Mouse (Mus musculus) 416B (cell line): Measurements from ENCODE around the gene Hand1.

Experiments used
- DNase-seq: peaks from one replicate; pipeline ENCODE4 v3.0.0; 2011; ENCODE audit warnings: low read depth

Hand1 gene

GRCm38 (mm10) chr11:57832552-57833201, at the start of gene Hand1:
Hand1 (minus strand) TSS chr11:57832818.
- no peak for DNase-seq

DNA sequence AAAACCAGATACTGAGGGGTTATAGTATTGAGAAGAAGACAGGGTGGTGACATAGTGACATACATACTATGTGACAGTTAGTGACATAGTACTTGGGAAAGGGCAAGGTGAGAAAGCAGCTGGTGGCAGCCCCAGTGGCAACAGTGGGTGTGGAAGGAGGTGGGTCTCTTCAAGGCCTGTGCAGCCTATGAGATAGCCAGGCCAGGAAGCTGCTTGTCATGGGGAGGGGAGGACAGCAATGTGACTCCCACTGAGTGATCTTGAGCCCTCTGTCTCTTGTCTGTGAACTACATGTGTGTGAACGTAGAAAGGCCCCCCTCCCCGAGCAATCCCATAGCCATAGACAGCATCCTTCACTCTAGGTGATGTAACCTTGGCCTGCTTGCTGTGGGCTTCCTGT, 43.5 kb upstream of the Hand1 start:
- DNase-seq, result no peak

- no peak for DNase-seq
Measured at GRCm38 (mm10) chr11:57873014-57873413, 40.4 kb upstream of the Hand1 start.

GRCm38 (mm10) chr11:57868753-57869460, 36.3 kb upstream of the Hand1 start:
- no peak for DNase-seq

DNA sequence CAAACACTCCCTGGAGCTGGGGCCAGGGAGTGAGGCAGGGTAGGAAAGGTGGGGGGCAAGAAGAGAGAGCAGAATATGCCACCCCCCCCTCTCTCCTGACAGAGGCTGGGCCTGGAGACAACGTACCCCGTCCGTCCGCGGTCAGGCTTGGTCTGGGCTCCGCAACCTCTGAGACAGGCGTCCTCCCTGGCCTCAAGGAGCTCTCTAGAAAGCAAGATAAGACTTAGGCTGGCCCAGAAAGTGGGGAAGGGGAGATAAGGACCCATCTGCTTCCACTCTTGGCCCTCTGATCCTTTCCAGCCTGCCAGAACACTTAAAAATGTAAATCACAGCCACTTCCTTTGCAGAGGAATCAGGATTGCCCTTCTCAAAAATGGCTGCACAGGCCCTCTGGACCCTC, 33.8 kb upstream of the Hand1 start:
- no peak for DNase-seq

DNA sequence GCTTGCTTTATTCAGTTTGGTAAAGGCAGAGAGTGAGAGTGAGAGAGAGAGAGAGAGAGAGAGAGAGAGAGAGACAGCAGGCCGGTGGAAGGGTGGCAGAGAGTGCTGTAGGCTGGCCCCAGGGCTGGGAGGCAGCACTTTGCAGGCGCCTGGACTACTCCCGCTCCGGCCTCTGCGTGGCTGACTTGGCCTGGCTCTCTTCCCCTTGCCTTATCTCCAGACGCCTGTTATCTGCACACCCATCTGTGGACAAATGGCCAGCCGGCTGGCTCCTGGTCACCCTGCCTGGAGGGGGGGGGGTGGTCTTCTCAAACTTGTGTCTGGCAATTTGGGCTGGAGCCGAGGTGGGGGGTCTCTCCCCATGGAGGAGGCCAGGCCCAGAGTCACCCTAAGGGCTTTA, 32.0 kb upstream of the Hand1 start:
- DNase-seq, result peak; percentile 16

DNA sequence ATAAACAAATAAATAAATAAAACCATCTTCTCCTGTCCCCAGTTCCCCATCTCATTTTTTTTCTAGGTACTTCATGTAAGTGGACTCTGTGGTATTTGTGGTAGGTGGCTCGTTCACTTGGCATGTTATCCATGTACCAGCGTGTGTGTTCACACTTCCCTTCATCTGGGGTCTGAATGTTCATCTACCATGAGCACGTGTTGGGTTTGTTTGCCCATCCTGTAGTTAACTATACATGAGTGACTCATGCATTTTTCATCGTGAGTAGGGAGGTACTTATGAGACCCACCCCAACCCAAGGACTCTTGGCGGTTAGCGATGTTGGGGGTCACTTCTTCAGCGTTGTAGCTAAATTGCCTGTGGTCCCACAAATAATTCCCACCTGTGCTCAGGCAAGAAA, 29.5 kb upstream of the Hand1 start:
- DNase-seq, result no peak

DNA sequence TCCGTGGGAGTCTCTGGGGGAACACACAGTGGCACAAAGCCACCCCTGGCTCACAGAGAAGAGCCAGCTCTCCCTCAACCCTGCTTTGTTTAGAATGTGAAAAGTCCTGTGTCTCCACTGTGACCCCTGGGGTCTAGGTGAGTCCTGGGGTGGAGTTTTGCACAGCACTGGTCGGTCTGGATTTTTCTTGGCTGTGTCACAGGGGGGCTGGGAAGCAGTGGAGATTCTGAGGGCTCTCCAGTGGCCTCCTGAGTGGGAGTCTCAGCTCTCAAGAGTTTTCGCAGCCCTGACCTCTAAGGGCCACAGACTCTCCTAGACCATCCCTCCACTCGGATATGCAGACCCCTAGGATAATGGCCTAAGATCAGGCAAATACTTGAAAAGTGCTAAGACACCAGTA, 25.1 kb upstream of the Hand1 start:
- no peak for DNase-seq

DNA sequence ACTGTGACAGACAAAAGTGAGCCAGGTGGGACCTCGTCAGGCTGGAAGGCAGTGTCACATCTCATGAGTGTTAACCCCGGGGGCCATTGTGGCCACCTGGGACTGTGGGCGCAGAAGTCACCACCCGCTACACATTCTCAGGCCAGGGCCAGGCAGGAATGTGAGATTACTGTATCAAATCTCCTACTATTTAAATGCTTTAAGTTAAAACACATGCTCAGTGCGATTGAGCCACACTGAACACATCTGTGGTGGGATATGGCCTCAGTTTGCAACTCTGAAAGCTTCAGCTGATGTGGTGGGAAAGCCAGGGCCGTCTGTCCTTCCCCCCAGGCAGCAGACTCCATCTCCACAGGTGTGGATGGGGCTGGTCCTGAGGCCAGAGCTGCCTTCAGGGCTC, 21.0 kb upstream of the Hand1 start:
- DNase-seq, result no peak

- no peak for DNase-seq
Measured at GRCm38 (mm10) chr11:57850931-57851330, 18.3 kb upstream of the Hand1 start.

DNA sequence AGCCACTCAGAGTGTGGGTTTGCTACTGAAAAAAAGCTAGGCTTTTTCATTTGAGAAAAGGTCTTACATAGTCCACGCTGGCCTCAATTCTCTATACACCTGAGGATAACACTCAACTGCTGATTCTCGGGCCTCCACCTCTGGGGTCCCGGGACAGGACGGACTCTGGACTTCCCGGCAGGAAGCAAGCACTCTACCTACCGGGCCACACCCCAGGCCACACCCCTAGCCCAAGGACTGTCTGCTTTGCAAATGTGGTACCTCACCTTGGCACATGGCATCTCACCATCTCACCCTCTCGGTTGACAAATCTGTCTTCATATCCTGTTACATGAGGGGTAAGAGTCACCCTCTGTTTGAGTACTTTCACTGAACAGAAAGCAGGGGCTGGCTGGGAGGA, 17.7 kb upstream of the Hand1 start:
- no peak for DNase-seq

DNA sequence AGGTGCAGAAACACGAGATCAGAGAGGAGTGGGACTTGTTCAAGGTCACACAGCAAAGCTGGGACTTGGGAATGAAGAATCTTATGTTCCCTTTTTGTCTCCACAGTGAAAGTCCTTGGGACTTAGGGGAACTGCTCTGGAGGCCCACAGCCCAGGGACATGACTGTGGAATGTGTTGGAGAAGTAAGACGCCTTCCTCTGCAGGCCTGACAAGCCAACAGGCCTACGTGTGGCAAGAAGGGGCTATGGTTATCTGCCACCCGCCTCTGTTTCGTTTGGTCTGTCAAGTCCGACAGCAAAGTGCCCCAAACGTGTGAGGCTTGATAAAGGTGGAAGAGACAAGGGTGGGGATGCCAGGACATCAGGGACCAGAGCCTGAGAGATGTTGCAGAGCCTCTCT, 14.8 kb upstream of the Hand1 start:
- DNase-seq, result no peak

DNA sequence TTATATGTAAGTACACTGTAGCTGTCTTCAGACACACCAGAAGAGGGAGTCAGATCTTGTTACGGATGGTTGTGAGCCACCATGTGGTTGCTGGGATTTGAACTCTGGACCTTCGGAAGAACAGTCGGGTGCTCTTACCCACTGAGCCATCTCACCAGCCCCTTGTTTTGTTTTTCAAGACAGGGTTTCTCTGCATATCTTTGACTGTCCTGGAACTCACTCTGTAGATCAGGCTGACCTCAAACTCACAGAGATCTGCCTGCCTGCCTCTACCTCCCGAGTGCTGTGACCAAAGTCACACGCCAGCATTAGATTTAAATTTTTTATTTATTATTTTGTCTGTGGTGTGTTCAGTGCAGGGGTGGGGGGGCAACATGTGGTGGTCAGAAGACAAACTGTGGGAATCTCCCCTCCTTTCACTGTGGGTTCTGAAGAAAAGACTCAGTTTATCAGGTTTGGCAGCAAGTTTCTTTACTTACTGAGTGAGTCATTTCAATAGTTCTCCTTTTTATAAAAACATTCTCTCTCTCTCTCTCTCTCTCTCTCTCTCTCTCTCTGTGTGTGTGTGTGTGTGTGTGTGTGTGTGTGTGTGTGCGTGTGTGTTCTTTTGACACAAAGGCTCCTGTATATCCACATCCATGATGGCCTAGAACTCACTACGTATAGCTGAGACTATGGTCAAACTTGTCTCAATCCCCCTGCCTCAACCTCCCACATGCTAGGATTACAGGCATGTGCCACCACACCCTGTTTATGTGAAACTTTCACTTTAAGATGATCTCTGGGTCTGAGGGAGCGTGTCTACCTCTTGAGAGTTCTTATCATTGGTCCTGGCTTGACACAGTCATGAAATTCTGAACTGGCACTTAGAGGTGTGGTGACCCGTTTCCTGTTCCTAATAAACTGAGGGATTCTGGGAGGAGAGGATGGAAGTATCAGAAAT, 14.1 kb upstream of the Hand1 start:
- peak; percentile 23 for DNase-seq

DNA sequence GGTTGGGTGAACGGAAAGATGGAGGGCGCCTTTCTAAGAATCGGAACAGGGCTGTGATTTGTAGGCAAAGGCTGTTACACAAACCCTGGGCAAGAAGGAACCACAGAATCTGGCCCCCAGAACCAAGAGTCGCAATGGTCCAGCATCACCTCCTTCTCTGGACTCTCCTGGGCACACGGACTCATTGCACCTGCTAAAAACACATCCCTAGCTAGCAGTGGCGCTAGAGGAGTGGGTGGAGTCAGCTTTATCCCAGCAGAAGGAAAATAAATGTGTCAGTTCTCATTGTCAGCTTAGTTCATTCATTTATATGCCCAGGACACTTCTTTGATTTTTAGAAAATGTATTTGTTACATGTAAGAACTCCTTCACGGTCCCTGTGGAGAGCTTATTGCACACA, 8.8 kb upstream of the Hand1 start:
- no peak for DNase-seq

- DNase-seq, result no peak
Measured at GRCm38 (mm10) chr11:57840986-57841385, 8.4 kb upstream of the Hand1 start.

DNA sequence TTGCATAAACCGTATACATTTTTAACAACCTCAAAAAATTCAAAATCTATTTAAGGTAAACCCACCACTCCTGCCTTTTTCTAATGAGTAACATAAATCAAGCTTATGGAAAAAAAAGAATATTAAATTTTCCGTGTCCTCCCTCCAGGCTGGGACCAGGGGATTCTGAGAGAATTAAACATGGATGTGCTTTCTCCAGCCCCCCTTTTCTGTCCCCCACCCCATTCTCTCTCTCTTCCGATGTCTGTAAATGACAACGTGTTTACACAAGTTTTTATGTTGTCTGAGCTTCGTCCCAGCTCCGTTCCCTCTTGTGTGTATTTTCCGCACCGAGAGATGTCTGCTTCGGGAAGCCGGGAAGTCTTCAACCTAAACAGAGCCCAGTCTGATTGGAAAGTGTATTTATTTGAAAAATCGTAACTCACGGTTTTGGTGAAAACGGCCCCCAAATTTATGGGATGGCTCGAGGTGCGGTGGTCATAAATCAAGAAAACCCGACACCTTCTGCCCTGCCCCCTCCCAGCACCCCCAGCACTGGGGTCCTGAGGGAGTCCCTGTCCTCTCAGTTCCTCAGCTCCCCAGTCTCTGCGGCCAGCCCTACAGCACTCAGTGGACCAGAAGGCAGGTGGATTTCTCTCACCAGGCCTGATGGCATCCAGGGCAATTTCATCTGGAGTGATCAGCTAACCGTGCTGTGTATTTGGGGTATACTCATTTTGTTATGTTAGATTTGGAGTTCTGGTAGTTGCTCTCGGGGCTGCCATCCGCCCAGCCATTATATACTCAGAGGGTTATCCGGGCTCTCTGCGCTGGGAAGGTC, 5.5 kb upstream of the Hand1 start:
- no peak for DNase-seq

DNA sequence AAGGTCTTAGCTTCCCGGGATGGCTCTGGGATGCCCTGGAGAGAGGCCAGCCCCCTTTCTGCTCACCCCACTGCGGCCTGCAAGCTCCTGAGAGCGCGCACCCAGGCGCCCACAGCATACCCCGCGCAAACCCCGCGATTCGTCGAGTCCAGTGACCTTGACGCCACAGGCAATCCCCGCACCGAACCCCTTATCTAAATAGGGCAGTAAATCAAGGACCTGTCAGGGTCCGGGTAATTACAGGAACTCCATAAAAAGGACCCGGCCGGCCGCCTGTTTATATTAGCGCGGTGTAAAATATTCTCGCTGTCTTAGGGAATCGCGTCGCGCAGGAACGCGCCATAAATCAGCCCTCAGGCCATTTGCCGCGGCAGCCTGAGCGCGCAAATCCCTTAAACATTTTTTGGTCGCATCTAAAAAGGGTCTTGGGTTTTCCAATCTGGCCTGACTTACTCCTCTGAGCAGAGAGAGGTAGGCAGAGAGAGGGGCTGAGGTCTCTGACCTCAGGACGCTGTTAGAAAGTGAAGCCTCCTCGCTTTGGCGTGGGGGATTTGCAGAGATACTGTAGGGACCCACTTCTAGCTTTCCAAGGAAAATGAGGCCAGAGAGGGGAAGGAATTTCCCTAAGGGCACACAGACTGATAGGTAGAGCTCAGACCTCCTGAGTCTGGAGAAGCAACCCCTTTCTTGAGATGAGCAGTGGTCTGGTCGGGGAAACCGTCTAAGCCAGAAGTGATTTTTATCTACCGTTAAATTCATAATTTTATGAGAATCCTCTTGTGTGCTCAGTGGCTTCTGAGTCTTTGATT, 4.5 kb upstream of the Hand1 start:
- no peak for DNase-seq

DNA sequence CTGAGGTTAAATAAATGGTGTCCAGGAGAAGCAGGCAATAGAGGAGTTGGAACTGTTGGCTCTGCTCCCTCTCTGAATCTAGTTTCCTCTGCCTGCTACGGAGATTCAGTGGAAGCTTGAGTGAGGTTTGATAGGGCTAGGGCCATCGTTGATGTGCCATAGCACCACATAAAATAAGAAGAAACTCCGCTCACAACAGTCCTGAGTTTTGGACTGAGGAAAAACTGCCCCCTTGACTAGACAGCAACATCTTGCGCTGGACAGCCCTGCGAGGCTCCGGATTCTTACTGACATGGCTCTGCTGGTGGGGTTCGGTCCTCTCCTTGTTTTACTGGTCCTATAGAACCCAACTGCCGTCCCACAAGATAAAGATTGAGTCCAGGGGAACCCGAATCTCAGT, 3.8 kb upstream of the Hand1 start:
- DNase-seq, result no peak

DNA sequence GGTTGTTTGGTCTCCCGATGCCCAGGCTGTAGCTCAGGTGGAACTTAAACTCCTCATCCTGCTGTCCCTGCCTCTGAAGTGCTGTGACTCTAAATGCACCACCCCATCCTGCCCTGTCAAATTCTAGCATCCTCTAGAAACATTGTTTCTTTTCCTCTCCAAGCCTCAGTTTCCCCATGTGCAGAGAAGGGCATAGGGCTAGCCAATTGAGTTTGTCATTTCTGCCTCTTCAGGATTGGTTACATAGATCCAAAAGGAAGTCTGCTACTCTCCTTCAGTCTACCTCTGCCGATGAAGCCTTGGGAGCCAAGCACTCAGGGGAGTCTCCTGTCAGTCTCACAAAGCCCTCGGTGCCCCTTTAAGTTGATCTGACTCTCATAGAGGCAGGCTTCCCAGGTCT, 3.3 kb upstream of the Hand1 start:
- DNase-seq, result no peak

- DNase-seq, result no peak
Measured at GRCm38 (mm10) chr11:57835331-57835730, 2.7 kb upstream of the Hand1 start.

- DNase-seq, result no peak
Measured at GRCm38 (mm10) chr11:57834031-57834430, 1.4 kb upstream of the Hand1 start.
